Mouse (Mus musculus) hindbrain, postnatal 0 days (tissue): Measurements from ENCODE around the gene Taar8a. TPM values are rescaled to one million over a fixed set of nuclear protein-coding genes. Genes with fewer than 3 reads are reported as not detected.
"Not testable (repeated sequence)": the region's sequence is repeated elsewhere in the genome, so short reads cannot be mapped to it uniquely, and the experiment has no call there.

Source experiments
- ATAC-seq: fragments of 200-750 bp; cut with Nextera tagmentation; 2 replicates; pipeline ENCODE4 v1.8.0; 2017; ENCODE audit warnings: mild to moderate bottlenecking, moderate TSS enrichment, moderate library complexity
- DNase-seq: peaks from one replicate; pipeline ENCODE4 v3.0.0-alpha.2; 2015; ENCODE audit warnings: low spot score
- H3K27ac ChIP-seq: fragments of 300-500 bp; sonication (generic); 2 replicates; pipeline ENCODE4 v1.5.1; 2014; ENCODE audit warnings: mild to moderate bottlenecking
- H3K27me3 ChIP-seq: fragments of 300-500 bp; sonication (generic); 2 replicates; pipeline ENCODE4 v1.6.1; 2014; ENCODE audit warnings: low read length, mixed read lengths; ENCODE audit not compliant: insufficient read depth
- H3K36me3 ChIP-seq: fragments of 300-500 bp; sonication (generic); 2 replicates; pipeline ENCODE4 v1.6.1; 2014; ENCODE audit warnings: low read length, mixed read lengths; ENCODE audit not compliant: insufficient read depth
- H3K4me1 ChIP-seq: fragments of 300-500 bp; sonication (generic); 2 replicates; pipeline ENCODE4 v1.6.1; 2014; ENCODE audit warnings: antibody characterized with exemption, low read length, mixed read lengths; ENCODE audit not compliant: insufficient read depth
- H3K4me2 ChIP-seq: fragments of 300-500 bp; sonication (generic); 2 replicates; pipeline ENCODE4 v1.6.1; 2014; ENCODE audit warnings: low read depth, mild to moderate bottlenecking, low read length, moderate library complexity, mixed read lengths
- H3K4me3 ChIP-seq: fragments of 300-500 bp; sonication (generic); 2 replicates; pipeline ENCODE4 v1.5.1; 2014; ENCODE audit warnings: low read length
- H3K9ac ChIP-seq: fragments of 300-500 bp; sonication (generic); replicated peaks from 2 replicates; pipeline ENCODE4 v1.6.1; 2014; ENCODE audit warnings: mild to moderate bottlenecking, low read length, moderate library complexity, mixed read lengths
- H3K9me3 ChIP-seq: fragments of 300-500 bp; sonication (generic); 2 replicates; pipeline ENCODE4 v1.6.1; 2016; ENCODE audit warnings: low read length, mixed read lengths
- CTCF ChIP-seq: IDR thresholded peaks from 2 replicates; pipeline ENCODE4 v1.5.1; 2016; ENCODE audit warnings: antibody characterized with exemption, control low read depth, low read depth
- WGBS: fragments of 180-500 bp; shearing (Covaris S2); extraction: QIAGEN DNeasy Blood & Tissue Kit; methylation state at CpG from one replicate; pipeline ENCODE4 v1.1.7; 2014; 5-methylcytosine and 5-hydroxymethylcytosine counted together
- polyA plus RNA-seq: library from polyadenylated mRNA; unstranded; fragments of >200 nt; fragmentation: Nextera tagmentation; extraction: Ambion mirVana; gene quantifications from 2 replicates; pipeline ENCODE4 v1.2.1, GENCODE M21; 2015
- total RNA-seq: library from RNA; depleted of rRNA; stranded (reverse); fragments of >200 nt; gene quantifications from 2 replicates; pipeline ENCODE4 v1.2.3, GENCODE M21; 2014; rRNA removed

The Taar8a gene
- total RNA-seq (not detected in 2 replicates), polyA plus RNA-seq (not detected in 2 replicates)

DNA sequence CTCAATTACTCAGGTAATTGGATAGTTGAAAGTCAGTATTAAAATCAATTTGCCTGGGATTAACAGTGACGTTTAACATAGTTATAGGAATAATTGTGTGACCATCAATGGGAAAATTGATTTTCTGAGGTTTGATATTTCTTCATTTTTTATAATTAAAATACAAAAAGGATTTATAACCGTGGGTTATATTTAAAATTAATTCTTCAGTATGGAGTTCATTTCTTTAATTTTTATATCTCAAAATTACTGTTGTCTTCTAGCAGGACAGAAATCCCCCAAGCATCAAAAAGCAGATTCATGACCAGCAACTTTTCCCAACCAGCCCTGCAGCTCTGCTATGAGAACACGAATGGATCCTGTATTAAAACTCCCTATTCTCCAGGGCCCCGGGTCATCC, at the start of gene Taar8a:
TSS of gene Taar8a (plus strand) at position 301 of the 400 bp plus-strand sequence.
- 88% methylated on average over 2 of the region's 4 CpGs for WGBS
- not testable (repeated sequence) for H3K4me1 ChIP-seq, H3K4me3 ChIP-seq, H3K36me3 ChIP-seq, H3K9ac ChIP-seq, H3K9me3 ChIP-seq, H3K27ac ChIP-seq, DNase-seq, ATAC-seq, H3K4me2 ChIP-seq, H3K27me3 ChIP-seq

DNA sequence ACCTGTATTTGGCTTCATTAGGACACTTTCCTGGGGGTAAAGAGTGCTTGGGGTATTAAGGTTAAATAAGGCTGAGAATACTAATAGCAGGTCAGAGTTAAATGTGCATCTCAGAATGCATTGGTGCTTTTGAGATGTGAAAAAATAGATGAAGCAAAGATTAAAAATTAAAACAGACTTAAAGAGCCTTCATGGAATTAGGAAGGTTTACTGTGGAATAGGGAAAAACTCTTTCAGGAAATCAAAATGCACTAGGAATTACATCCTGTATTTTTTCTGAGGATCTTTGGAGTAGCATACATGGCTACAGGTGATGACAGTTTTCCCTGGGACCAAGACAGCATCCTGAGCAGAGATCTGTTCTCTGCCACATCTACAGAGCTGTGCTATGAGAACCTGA, 49.4 kb upstream of the Taar8a start, which contains the start of gene Taar7d:
TSS of gene Taar7d (plus strand) at position 301 of the 400 bp plus-strand sequence.
- Histone ChIP-seq H3K27ac (no peak within 1 kb of the TSS), H3K4me2 (no peak within 1 kb of the TSS), H3K36me3 (no peaks in the 10 kb centered on the region), H3K4me3 (no peak within 1 kb of the TSS), H3K9ac (no peak within 1 kb of the TSS), H3K27me3 (no peaks in the 10 kb centered on the region), H3K4me1 (no peaks in the 10 kb centered on the region), H3K9me3 (no peaks in the 10 kb centered on the region)
- DNase-seq (no peak), ATAC-seq (no peak)
- TF ChIP-seq CTCF, result no peak

DNA sequence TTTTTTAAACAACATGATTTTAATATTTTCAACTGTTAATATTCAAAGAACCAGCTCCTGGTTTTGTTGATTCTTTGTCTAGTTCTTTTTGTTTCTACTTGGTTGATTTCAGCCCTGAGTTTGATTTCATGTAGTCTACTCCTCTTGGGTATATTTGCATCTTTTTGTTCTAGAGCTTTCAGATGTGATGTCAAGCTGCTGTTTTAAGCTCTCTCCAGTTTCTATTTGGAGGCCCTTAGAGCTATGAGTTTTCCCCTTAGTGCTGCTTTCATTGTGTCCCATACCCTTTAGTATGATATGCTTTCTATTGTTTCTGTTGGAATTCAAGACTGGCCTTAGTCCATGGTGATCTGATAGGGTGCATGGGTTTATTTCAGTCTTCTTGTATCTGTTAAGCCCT, 45.0 kb upstream of the Taar8a start:
- DNase-seq, result no peak
- Histone ChIP-seq H3K4me1 (no peaks in the 10 kb centered on the region), H3K36me3 (no peaks in the 10 kb centered on the region), H3K27me3 (no peaks in the 10 kb centered on the region), H3K27ac (no peak overlapping the region), H3K9ac (no peak overlapping the region), H3K4me2 (no peak overlapping the region), H3K4me3 (no peak overlapping the region), H3K9me3 (no peaks in the 10 kb centered on the region)
- no peak for TF ChIP-seq CTCF
- ATAC-seq, result no peak

DNA sequence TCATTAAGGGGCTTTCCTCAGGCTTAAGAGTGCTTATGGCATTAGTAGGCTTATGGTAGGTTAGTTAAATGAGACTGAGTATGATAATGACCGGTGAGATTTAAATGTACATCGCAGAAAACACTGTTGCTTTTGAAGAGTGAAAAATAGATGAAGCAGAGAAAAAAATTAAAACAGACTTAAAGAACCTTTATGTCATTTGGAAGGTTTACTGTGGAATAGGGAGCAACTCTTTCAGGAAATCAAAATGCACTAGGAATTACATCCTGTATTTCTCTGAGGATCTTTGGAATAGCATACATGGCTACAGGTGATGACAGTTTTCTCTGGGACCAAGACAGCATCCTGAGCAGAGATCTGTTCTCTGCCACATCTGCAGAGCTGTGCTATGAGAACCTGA, 39.0 kb upstream of the Taar8a start, which contains the start of gene Taar7e:
TSS of gene Taar7e (plus strand) at position 301 of the 400 bp plus-strand sequence.
- Histone ChIP-seq H3K27ac (no peak within 1 kb of the TSS), H3K27me3 (no peaks in the 10 kb centered on the region), H3K4me2 (no peak within 1 kb of the TSS), H3K9ac (no peak within 1 kb of the TSS), H3K4me3 (no peak within 1 kb of the TSS), H3K4me1 (no peaks in the 10 kb centered on the region), H3K36me3 (no peaks in the 10 kb centered on the region), H3K9me3 (no peaks in the 10 kb centered on the region)
- 88% methylated on average over 2 of the region's 2 CpGs for WGBS
- no peak for TF ChIP-seq CTCF
- no peak for ATAC-seq
- DNase-seq, result no peak

DNA sequence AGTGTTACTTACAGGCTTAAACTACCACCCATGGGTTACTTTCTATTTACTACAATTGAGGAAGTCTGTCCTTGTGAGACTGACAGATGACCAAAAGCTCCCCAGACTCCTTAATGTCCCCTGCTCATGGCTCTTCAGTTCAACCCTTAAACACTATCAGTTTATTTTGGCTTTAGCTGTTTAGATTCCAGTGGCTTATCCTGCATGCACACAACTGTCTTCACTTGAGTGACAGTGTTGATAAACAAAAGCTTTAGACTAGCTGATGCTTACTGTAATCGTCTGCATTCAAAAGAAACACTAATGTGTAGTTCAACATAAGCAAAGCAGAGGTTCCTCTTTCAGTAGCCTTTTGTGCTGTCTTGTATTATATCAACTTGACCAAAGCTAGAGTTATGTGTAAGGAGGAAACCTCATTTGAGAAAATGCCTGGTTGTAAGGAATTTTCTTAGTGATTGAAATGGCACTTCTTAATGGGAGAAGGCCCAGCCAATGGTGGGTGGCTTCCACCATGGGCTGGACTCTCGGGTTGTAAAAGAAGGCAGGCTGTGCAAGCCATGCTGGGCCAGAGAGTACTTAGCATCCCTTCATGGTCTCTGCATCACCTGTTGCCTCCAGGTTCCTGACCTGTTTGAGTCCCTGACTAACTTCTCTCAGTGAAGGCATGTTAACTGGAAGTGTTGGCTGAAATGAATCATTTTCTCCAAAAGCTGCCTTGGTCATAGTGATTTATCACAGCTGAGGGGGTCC, 36.0 kb upstream of the Taar8a start:
- Histone ChIP-seq H3K27ac (no peak overlapping the region), H3K9ac (no peak overlapping the region), H3K27me3 (no peaks in the 10 kb centered on the region), H3K9me3 (no peaks in the 10 kb centered on the region), H3K4me1 (no peaks in the 10 kb centered on the region), H3K4me2 (no peak overlapping the region), H3K36me3 (no peaks in the 10 kb centered on the region), H3K4me3 (no peak overlapping the region)
- 71% methylated on average over 2 of the region's 2 CpGs for WGBS
- no peak for DNase-seq
- no peak for TF ChIP-seq CTCF
- ATAC-seq, result no peak

DNA sequence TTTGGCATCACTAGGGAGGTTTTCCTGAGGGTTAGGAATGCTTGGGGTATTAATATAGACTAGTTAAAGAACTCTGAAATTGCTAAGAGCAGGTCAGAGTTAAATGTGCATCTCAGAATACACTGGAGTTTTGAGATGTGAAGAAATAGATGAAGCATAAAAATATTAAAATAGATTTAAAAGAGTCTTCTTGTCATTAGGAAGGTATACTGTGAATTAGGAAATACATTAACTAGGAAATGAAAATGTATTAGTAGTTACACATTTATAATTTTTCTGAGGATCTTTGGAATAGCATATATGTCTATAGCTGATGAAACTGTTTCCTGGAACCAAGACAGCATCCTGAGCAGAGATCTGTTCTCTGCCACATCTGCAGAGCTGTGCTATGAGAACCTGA, 27.1 kb upstream of the Taar8a start, which contains the start of gene Taar7f:
TSS of gene Taar7f (plus strand) at position 301 of the 400 bp plus-strand sequence.
- DNase-seq, result no peak
- H3K4me2 ChIP-seq, result no peak within 1 kb of the TSS

DNA sequence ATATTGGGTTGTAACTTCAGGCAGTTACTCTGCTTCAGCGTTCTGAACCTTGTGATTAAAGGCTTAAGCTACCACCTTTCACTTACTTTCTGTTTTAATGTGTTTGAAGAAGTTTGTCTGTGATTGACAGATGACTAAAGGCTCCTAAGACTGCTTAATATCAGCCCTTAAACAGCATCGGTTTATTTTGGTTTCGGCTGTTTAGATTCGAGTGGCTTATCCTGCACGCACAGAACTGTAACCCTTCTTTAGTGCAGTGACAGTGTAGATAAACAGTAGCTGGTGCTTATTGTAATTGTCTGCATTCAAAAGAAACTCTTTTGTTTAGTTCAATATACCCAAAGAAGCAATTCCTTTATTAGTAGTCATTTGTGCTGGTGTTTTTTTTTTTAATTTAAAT, 24.3 kb upstream of the Taar8a start:
- ATAC-seq, result no peak
- Histone ChIP-seq H3K4me2 (no peak overlapping the region), H3K27ac (no peak overlapping the region)

More for the DNA sequence above, 27.1 kb upstream of the Taar8a start, which contains the start of gene Taar7f:
- H3K4me3 ChIP-seq, result no peak within 1 kb of the TSS
- no peaks in the 10 kb centered on the region for H3K27me3 ChIP-seq
- ATAC-seq, result no peak
- no peaks in the 10 kb centered on the region for H3K9me3 ChIP-seq
- no peak within 1 kb of the TSS for H3K9ac ChIP-seq
- no peak within 1 kb of the TSS for H3K27ac ChIP-seq
- no peak for TF ChIP-seq CTCF
- no peaks in the 10 kb centered on the region for H3K36me3 ChIP-seq
- H3K4me1 ChIP-seq, result no peaks in the 10 kb centered on the region

More for the DNA sequence above, 24.3 kb upstream of the Taar8a start:
- 87% methylated on average over 5 of the region's 5 CpGs for WGBS
- no peaks in the 10 kb centered on the region for H3K4me1 ChIP-seq
- DNase-seq, result no peak
- H3K9ac ChIP-seq, result no peak overlapping the region
- TF ChIP-seq CTCF, result no peak
- H3K27me3 ChIP-seq, result no peaks in the 10 kb centered on the region
- H3K9me3 ChIP-seq, result no peaks in the 10 kb centered on the region
- no peak overlapping the region for H3K4me3 ChIP-seq
- H3K36me3 ChIP-seq, result no peaks in the 10 kb centered on the region
